Mouse (Mus musculus): Measurements from ENCODE around the gene Mthfd1l. TPM values are rescaled to one million over a fixed set of nuclear protein-coding genes. Genes with fewer than 3 reads are reported as not detected.
A peak's percentile ranks its signal among the peaks of the same experiment; 100 is the strongest.
"Not testable (repeated sequence)": the region's sequence is repeated elsewhere in the genome, so short reads cannot be mapped to it uniquely, and the experiment has no call there.

Gene Mthfd1l
- total RNA-seq, 2 experiments from 2014 or later = 8.0 to 9.1 TPM

- no peak for DNase-seq (ENCODE audit: low spot score in 2 of 2)
Measured at GRCm38 (mm10) chr10:4188614-4189402, 215.9 kb downstream of the Mthfd1l start.

- DNase-seq (ENCODE audit: low spot score in 2 of 2) = no peak
Measured at GRCm38 (mm10) chr10:4189422-4189821, 216.5 kb downstream of the Mthfd1l start.

DNA sequence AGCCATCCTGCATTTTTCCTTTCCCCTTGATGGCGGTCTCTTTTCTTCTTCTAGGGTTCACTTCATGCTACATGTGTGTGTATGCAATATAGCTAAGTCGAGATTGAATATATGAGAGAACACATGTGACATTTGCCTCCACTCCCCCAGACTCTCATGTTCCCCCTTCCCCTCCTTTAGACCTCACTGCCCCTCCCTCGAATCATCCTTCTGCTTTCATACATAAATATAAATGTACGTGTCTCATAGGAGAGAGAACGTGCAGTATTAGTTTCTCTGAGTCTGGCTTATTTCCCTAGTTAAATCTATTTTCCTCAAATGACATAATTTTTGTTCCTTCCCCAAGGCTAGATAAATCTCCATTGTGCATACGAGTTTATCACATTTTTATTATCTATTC lies 226.1 kb downstream of the Mthfd1l start:
- no peak for DNase-seq (ENCODE audit: low spot score in 2 of 2)

- DNase-seq (ENCODE audit: low spot score in 2 of 2) = no peak
Measured at GRCm38 (mm10) chr10:4199926-4200325, 227.0 kb downstream of the Mthfd1l start.

- no peak for DNase-seq (ENCODE audit: low spot score in 2 of 2)
Measured at GRCm38 (mm10) chr10:4200546-4201104, 227.7 kb downstream of the Mthfd1l start.

DNA sequence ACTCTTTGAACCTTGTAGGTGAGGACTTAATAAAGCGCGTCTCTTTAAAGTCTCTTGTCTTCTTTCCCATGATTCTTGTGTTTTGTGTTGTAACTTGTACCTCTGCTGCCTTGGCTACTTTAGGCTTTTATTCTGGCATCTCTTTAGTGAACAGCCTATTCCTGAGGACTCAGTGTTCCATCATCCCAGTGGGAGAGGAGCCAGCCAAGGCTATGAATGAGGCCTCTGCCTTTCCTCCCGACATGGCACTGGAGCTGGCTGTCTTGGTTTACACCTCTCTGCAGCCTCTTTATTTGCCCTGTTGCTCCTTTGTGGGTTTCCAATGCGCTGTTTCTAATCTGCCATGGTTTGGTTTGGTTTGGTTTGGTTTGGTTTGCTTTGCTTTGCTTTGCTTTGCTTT lies 228.2 kb downstream of the Mthfd1l start:
- DNase-seq (ENCODE audit: low spot score in 2 of 2) = no peak

- not testable (repeated sequence) for DNase-seq (ENCODE audit: low spot score in 2 of 2)
Measured at GRCm38 (mm10) chr10:4203651-4204050, 230.7 kb downstream of the Mthfd1l start.

- no peak for DNase-seq (ENCODE audit: low spot score in 2 of 2)
Measured at GRCm38 (mm10) chr10:4209040-4209439, 236.1 kb downstream of the Mthfd1l start.

DNA sequence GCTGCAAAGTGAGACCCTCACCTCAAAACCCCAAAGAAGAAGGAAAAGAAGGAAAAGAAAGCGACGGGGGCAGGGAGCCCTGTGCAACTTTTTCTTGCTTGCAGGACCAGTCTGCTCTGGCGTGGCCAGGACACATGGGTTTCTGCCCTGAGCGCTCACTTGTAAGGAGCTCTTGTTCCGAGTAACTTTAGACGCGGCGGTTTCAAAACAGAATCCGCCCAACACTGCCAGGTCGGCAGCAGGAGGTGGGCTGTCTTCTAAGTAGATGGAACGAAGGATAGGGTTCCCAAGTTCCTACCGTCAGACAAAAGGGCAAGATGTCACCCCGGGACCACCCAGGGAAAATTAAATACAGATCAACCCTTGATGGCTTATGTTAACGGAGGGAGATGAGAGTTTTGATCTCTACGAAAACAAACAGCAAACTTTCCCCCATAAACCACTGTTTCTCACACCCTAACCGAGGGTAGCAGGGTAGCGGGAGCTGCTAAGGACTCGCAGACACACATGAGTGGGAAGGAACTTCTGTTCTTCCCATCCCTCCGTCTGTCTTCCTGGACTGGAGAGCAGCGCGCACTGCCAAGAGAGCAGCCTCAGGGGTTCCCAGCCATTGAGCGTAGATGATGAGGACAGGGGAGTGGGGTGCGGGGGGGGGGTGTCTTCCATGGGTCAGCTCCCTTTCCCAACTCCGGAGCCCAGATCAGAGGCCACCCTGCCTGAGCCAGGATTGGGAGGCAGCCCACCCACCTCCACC lies 237.6 kb downstream of the Mthfd1l start:
- DNase-seq (ENCODE audit: low spot score in 2 of 2) = peak; percentile 7 to 19

DNA sequence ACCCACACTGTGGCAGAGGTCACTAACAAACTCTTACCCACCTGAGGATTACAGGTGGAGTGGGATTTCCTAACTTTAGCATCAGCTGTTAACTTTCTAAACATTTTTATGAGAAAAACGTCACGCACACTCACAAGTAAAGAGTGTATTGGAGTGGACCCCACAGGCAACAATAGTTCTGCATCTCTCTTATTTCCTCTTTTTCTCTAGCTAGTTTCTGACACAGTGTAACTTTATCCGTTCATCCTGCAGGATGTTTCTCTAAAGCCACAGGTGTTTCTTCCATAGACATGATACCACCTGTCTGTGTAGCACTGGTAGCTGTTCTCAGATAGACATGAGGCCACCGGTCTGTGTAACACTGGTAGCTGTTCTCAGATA lies 238.1 kb downstream of the Mthfd1l start:
- DNase-seq (ENCODE audit: low spot score in 2 of 2) = no peak

Other genes starting within 250 kb of the Mthfd1l start
- gene Plekhg1, start 232.8 kb upstream of the Mthfd1l start, total RNA-seq (2021) = 1 to 10 TPM; 7.2 to 8.6 TPM